Comparison of ENCODE assay signal across 18 mouse cellular contexts in genomic region chr6:51180881-51181875, GRCm38 (mm10).
DNase-seq lines count a peak whose midpoint lies in the region; ATAC-seq lines count a peak whose summit lies in the region.
"Had no signal": no experiment of that assay in that cellular context is flagged by ENCODE, and none has a peak within 500 bp of the region (broad histone marks: within the 10 kb centered on the region; RNA-seq: fewer than 3 reads in every experiment).

No protein-coding gene starts in this region.

- no peak overlapping the region for H3K27ac ChIP-seq in kidney, embryonic 16.5 days (ENCODE audit: low read length)
- H3K27ac ChIP-seq: layer of hippocampus, adult 2 months; limb, embryonic 15.5 days; midbrain, embryonic 15.5 days; neural tube, embryonic 12.5 days had no signal

- peaks cover 8% of the 10 kb centered on the region for H3K4me1 ChIP-seq in kidney, embryonic 16.5 days (ENCODE audit: insufficient read depth, low read length)
- H3K4me1 ChIP-seq: heart, embryonic 12.5 days; midbrain, embryonic 15.5 days; neural tube, embryonic 12.5 days had no signal

- H3K4me3 ChIP-seq in kidney, embryonic 16.5 days (ENCODE audit: low read length): no peak overlapping the region
- H3K4me3 ChIP-seq: heart, embryonic 12.5 days; layer of hippocampus, adult 2 months; limb, embryonic 15.5 days; midbrain, embryonic 15.5 days; neural tube, embryonic 12.5 days had no signal

- H3K9ac ChIP-seq in kidney, embryonic 16.5 days (replicated peaks; ENCODE audit: low read length): no peak overlapping the region
- H3K9ac ChIP-seq: heart, embryonic 12.5 days; limb, embryonic 15.5 days; midbrain, embryonic 15.5 days; neural tube, embryonic 12.5 days had no signal

- ATAC-seq in kidney, embryonic 16.5 days (ENCODE audit: low FRiP score, low TSS enrichment): no peak
- ATAC-seq: inflammation-experienced regulatory T-cells, adult 6 months; midbrain, embryonic 15.5 days had no signal

- no peaks in the 10 kb centered on the region for H3K36me3 ChIP-seq in kidney, embryonic 16.5 days (ENCODE audit: insufficient read depth, low read length)
- H3K36me3 ChIP-seq: heart, embryonic 12.5 days; limb, embryonic 15.5 days; midbrain, embryonic 15.5 days; neural tube, embryonic 12.5 days had no signal

- 5% methylated on average over 11 of the region's 11 CpGs for WGBS in kidney, embryonic 16.5 days

- H3K9me3 ChIP-seq in kidney, embryonic 16.5 days (ENCODE audit: low read length): no peaks in the 10 kb centered on the region
- H3K9me3 ChIP-seq: heart, embryonic 12.5 days; limb, embryonic 15.5 days; midbrain, embryonic 15.5 days; neural tube, embryonic 12.5 days had no signal

- no peak overlapping the region for H3K4me2 ChIP-seq in kidney, embryonic 16.5 days (replicated peaks; ENCODE audit: low read depth, low read length)
- H3K4me2 ChIP-seq: heart, embryonic 12.5 days; limb, embryonic 15.5 days; midbrain, embryonic 15.5 days; neural tube, embryonic 12.5 days had no signal

- H3K27me3 ChIP-seq in kidney, embryonic 16.5 days (ENCODE audit: insufficient read depth, low read length): peaks cover 49% of the 10 kb centered on the region

- DNase-seq in embryo, embryonic 10 days (ENCODE audit: low spot score): peak; percentile 32
- no peak for DNase-seq in embryo, embryonic 9.5 days (ENCODE audit: extremely low spot score)
- DNase-seq in kidney, postnatal 14 days: peak; percentile 31
- DNase-seq in embryo, embryonic 11 days: peak; percentile 52
- peak; percentile 10 for DNase-seq in naive thymus-derived CD4-positive, alpha-beta T cell, adult 2 months (ENCODE audit: low read depth)
- DNase-seq in neural tube, embryonic 10.5 days (ENCODE audit: extremely low spot score, low spot score): no peak
- DNase-seq in lung, postnatal 25 days (ENCODE audit: low spot score): no peak
- DNase-seq: adrenal gland, adult 2 months; gastrocnemius, postnatal 36 days; heart, postnatal 36 days; lung, postnatal 36 days had no signal

Comparison
In these comparisons a context has a peak if more than half of its experiments do, and no peak if none do; other contexts are left out.
1. DNase-seq: peak in embryo, embryonic 10 days (single experiment), kidney, postnatal 14 days (single experiment), embryo, embryonic 11 days (single experiment) and naive thymus-derived CD4-positive, alpha-beta T cell, adult 2 months (single experiment); none in embryo, embryonic 9.5 days (single experiment), neural tube, embryonic 10.5 days (single experiment) and lung, postnatal 25 days (single experiment).